Mouse (Mus musculus) lung, postnatal 36 days (tissue): ENCODE data around the gene Cdk17.

Experiments
- DNase-seq: peaks from one replicate; pipeline ENCODE4 v3.0.0; 2022; ENCODE audit warnings: mixed read lengths

Gene Cdk17

GRCm38 (mm10) chr10:93160807-93161510 lies at the start of gene Cdk17:
Cdk17 (plus strand) TSS chr10:93160875.
- peak; percentile 66 for DNase-seq

GRCm38 (mm10) chr10:93111412-93111811 lies 49.3 kb upstream of the Cdk17 start:
- no peak for DNase-seq

DNA sequence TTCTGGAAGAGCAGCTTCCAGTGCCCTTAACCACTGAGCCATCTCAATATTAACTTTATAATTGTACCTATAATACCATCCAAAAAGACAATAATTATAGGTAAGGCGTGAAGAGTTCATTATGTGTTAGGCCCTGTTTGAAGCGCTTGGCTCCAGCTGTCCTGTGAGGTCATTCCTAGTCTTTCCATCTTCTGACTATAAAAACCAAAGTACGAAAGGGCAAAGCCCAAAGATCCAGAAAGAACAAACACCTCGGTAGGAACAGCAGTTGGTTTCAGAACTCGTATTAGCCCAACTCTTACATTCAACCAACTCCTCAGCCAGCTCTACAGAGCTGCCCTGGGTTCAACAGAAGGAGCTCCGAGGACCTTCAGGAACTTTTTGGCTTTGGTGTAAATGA lies 48.7 kb upstream of the Cdk17 start:
- no peak for DNase-seq

DNA sequence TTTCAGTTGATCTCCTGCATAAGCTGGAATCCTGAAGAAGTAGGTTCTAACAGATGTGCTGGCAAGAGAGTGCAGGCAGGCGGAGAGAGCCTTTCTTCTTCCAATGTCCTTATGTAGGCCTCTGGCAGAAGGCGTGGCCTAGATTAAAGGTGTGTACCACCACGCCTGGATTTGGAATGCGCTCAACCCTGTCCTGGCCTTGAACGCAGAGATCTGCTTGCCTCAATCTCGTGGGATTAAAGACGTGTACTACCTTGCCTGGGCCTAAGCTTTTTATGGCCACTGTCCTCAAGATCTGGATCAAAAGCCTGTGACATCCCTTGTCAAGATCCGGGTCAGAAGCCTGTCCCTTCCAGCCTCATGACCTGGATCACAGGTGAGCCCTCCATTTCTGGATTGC lies 46.7 kb upstream of the Cdk17 start:
- no peak for DNase-seq

GRCm38 (mm10) chr10:93114782-93115181 lies 45.9 kb upstream of the Cdk17 start:
- no peak for DNase-seq

DNA sequence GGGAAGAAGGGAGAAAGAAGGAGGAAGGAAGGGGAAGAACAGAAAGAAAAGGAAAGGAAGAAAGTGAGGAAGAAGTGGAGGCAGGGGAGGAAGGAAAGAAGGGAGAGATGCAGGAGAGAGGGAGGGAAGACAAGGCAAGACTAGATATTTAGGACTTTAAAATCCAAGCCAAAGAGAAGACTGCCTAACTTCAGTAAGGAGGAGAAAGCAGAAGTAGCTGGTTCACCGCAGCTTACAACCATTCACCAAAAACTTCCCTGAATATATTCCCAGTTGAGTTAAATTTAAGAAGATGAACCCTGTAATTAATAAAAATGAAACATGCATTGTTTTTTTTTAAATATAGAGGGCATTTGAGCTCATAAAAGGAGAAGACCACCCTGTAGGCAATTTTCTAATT lies 44.9 kb upstream of the Cdk17 start:
- no peak for DNase-seq

DNA sequence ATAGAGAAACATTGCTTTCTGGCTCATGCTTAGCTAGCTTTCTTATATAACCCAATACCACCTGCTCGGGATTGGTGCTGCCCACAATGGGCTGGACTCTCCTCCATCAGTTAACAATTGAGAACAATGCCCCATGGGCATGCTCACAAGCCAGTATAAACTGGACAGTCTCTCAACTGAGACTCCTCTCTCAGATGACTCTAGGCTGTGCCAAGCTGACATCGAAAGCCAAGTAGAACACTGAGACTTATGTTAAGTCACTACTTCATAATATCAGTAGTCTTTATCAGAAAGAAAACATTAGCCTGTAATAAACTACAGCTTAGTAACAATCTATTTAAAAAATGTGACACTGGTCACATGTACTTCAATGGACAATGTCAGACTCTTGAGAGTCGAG lies 44.0 kb upstream of the Cdk17 start:
- peak; percentile 14 for DNase-seq

GRCm38 (mm10) chr10:93119809-93120208 lies 40.9 kb upstream of the Cdk17 start:
- DNase-seq: no peak

DNA sequence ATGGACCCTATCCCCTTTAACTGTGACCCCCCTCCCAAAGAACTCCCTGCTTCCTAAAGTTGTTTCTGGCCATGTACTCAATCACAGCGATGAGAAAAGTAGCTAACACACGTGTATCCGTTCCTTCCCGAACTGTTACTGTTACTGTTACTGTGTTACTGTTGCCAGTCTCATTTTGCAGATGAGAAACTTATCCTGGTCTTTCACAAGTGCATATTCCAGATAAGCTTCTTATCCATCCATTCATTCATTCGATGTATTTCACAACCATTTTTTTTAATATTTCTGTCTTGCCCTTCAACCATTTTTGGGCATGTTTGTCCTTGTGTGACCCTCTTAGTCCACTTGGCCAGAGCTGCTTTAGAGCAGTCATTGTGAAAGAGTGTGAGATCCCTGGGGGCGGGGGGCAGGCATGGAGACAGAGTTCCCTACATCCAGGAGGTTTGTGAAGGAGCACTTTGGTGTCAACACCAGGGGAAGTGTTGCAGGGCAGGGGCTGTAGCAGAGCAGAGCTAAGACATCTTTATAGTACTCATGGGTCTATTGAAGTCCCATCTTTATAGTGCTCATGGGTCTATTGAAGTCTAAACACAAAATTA lies 39.3 kb upstream of the Cdk17 start:
- DNase-seq: no peak

DNA sequence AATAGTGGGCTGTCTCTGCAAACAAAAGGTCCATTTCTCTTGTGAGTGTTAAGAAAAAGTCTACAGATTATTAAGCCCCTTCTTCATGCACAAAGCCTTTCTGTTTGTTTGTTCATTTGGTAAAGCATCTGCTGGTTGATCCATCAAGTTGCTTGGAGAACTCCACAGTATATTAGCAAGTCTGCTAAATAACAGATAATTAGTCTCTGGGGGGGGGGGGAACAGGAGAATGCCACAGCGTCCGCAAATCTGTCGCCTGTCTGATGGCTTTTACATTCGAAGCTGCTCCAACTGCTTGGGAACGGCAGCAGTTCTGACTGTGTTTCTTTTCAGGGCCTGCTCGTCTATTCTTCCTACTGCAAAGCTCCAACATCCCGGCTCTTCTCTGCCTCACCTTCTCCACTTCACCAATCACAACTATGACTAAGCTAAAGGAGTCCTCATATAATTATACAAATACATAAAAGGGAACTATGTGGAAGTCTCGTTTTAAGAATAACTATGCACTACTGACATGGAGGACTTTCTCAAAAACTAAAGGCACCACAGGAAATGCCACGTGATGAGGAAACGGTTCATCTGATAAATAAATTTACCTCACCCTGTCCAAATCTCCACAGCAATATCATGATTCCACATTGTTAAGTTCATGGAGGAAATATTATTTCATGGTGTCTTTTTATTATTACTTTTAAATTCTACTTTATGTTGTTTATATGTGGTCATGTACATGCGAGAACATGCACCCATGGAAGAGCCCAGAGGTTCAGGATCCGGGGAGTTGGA lies 38.1 kb upstream of the Cdk17 start:
- no peak for DNase-seq

DNA sequence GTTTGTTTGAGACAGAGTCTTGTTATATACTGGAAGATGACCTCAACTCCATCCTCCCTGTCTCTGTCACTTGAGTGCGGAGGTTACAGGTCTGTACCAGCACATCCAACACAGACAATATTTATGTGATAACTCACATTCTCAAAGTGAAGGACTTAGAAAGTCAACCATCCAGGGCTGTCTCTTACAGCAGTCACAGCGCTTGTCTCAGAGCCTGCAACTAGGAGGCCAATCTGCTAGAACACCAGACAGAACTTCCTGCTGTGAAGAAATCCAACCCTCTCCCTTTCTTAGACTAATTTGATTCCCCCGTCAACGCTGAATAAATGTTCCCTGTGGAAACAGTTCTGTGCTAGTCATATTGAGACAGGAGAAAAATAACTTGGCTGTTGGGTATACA lies 37.4 kb upstream of the Cdk17 start:
- no peak for DNase-seq

- peak; percentile 92 for DNase-seq
These were observed 36.6 kb upstream of the Cdk17 start for GRCm38 (mm10) chr10:93123957-93124613.

DNA sequence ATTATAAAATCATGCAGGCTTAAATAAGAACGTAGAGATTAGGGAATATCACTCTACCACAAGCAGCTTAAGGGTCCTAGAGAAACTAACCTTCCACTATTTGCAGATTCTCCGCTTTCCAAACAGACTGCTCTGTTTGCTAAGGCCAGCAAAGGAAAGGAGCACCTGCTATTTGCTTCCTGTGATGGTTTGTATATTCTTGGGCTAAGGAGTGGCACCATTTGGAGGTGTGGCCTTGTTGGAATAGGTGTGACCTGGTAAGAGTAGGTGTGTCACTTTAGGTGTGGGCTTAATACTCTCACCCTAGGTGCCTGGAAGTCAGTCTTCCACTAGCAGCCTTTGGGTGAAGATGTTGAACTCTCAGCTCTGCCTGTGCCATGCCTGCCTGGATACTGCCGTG lies 34.6 kb upstream of the Cdk17 start:
- DNase-seq: no peak

GRCm38 (mm10) chr10:93128566-93128965 lies 32.1 kb upstream of the Cdk17 start:
- no peak for DNase-seq

GRCm38 (mm10) chr10:93129345-93129744 lies 31.3 kb upstream of the Cdk17 start:
- no peak for DNase-seq

GRCm38 (mm10) chr10:93129904-93130455 lies 30.7 kb upstream of the Cdk17 start:
- DNase-seq: no peak

- DNase-seq: no peak
These were observed 30.2 kb upstream of the Cdk17 start for GRCm38 (mm10) chr10:93130456-93130940.

GRCm38 (mm10) chr10:93131865-93132566 lies 28.7 kb upstream of the Cdk17 start:
- no peak for DNase-seq

DNA sequence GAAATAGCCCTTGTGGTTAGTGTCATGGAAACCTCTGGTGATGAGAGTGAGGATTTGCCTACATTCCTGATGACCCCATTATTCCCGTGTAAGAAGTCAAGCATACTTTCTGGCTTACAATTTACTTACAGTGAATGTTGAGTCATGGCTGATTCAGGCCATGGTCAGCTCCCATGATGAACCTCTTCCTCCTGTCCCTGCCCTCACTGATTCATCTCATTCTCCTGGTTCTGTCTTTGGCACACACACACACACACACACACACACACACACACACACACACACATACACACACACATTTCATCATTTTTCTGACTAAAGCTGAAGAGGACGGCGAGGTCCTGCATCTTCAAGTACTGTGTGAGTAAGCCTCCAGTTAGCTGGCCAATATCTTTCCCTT lies 21.9 kb upstream of the Cdk17 start:
- DNase-seq: no peak

- DNase-seq: no peak
These were observed 19.9 kb upstream of the Cdk17 start for GRCm38 (mm10) chr10:93140778-93141177.

DNA sequence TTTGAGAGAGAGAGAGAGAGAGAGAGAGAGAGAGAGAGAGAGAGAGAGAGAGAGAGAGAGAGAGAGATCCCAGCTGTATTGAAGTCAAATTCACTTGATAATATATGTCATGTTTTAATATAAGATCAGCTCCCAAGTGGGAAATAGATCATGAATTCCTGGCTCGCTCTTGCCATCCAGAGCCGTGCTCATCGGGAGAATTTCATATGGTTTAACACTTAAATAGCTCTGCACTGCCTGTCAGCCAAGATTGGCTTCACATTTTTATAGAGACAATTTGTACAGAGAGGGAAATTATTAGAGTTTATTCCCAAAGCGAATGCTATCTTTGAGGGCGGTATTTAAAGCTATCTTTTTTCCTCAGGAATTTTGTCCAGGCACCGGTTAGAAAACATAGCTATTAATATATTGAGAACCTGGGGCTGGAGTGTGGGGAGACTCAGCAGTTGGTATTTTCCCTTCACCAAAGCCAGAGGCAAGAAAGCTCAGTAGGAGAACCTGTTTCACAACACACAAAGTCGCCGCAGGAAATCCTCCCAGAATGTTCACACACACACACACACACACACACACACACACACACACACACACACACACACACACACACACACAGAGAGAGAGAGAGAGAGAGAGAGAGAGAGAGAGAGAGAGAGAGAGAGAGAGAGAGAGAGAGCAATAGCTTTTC lies 17.9 kb upstream of the Cdk17 start:
- no peak for DNase-seq
